Mouse (Mus musculus) urinary bladder, adult 18-20 months (tissue): ENCODE measurements at regions not wholly inside any gene's neighbourhood (a gene's known extent, or its start where the extent isn't known, plus 50 kb on each side); places are given as distances from the start of the nearest gene placed in this dataset.

Experiments used
- DNase-seq, 2 experiments: peaks; one replicate each; pipeline ENCODE4 v3.0.0; 2022; ENCODE audit warnings: low spot score in 2 of 2, mixed read lengths in 2 of 2

DNA sequence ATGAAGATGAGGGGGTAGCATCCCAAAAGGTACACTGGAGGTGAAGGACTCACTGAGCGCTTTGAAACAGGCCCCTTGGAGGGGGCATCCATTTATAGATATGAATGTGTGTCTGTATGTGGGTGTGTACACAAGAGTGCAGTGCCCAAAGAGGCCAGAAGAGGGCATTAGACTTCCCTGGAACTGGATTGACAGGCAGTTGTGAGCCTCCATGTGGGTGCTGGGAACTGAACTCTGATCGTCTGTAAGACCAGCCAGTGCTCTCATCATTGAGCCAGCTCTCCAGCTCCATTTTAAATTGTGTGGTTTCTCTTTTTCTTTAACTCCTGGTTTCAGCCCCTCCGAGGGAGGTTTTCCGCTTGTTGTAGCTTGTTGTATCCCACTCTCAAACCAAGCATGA lies 67.6 kb upstream of the 1700021F07Rik start:
- DNase-seq: no peak

DNA sequence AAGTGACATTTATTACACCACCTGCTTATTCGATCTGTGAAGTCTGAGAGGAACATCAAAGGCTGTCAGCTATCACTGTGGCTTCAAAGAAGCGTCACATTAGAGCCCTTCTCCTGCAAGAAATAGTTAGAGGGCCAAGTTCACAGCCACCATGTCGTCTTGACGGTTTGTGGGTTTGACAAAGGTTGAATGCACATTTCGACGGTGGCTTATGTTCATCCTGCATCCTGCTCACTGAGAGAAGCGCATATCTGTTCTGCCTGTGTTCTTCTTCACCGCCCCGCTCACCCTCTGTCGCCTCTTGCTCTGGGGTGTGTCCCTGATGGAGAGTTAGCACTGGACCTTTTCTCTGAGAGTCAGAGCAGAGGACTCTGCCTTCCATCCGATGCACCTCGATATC lies 67.2 kb upstream of the 1700021F07Rik start:
- DNase-seq: no peak

DNA sequence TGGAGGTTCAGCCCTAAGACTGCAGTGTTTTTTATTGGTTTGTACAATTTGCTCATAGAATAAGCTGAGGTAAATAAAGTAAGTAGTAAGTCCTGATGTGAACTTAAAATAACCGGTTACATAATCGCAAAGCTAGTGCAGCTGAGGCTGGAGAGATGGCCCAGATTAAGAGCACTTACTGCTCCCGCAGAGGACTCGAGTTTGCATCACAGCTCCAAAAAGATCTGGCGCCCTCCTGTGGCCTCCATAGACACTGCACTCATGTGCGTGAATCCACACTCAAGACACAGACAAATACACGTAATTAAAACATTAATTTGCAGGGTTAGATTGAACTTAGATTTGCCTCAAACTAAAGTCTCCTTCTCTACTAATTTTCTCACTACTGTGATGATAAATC lies 66.3 kb upstream of the 1700021F07Rik start:
- no peak for DNase-seq

DNA sequence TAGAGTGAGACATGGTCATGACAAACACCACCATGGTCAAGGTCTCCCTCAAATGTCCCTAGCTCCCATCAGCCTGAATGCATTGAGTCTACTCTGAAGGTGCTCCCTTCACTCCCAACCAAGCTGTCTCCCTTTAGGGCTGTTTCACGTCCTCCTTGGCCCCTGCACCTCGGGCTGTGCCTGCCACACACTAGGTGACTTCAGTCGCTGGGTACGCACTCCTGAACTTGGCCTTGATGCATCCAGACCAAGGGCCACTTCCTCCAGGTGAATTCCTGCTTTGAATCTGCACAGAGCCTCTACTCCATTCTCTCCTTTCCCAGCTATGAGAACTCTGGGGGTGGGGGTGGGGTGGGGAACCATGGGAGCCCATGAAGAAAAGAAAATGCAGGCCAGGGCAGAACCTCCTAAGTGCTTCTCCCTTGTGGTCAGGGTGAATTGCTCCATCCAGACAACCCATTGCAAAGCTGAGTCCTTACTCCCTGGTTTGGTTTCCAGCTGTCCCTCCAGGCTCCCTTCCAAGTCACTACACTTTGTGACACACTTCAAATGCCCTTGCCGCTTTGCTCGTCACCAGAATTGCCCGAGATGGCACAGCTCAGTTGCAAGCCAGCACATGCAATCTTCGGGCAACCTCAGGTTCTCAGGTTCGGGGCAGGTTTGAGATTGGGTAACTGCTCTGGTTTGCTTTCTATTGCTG lies 65.3 kb upstream of the 1700021F07Rik start:
- DNase-seq: no peak

DNA sequence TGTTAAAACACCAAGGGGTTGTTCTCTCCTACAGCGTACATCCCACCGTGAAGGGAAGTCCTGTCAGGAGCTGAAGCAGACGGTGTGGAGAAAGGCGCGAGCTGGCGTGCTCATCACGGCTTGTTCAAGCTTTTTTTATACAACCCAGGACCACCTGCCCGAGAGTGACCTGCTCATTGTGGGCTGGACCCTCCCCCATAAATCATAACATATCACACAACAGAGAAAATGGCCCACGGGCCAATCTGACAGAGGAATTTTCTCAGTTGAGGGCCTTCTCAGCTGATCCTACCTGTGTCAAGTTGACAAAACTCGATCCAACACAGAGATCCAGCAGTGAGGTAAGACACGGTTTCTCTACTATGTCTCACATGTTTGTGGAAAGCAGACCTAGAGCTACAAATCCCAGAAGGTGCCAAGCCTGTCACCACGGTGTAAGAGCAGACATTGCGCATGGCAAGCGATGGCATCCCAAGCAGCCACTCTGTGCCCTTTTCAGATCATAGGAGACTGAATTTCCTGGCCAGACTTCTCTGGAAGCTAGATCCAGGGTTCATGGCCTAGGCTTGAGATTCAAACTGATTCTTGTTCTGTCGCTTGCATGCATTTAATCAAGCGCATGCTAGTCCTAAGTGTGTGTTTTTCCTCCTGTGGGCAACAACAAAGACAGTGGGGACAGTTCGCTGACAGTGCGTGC lies 64.6 kb upstream of the 1700021F07Rik start:
- DNase-seq: no peak

DNA sequence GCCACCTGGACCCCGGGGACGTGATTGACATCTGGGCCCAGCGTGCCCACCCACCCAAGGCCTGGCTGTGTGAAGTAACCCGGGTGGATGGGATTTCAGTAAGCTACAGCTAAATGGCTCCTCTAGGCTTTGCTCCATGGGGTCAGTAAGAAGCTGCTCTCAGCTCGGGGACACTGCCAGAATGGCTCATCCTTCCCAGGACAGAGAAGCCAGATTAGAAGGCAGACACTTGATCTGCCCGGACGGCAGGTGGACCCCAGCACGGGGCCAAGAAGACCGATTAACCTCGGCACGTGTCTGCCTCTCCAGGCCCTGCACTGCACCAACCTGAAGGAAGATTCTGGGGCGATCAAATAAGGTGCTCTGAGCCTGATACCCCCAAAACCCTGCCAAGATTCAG lies 63.5 kb upstream of the 1700021F07Rik start:
- no peak for DNase-seq

DNA sequence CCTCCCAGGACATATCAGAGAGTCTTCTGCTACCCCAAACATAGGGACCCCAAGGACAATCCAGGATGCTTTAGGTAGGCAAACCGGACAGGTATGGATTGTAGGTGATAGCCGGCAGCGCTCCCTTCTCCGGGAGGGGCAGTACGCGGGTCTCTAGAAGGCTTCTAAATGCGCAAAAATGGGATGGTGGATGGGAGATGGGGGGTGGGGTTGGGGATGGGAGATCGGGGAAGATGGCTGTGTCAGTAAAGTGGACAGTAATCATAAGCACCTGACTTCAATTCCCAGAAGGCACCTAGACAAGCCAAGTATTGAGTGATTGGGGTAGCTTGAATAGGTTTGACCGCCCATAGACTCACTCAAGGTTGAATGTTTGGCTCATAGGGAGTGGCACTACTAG lies 59.1 kb upstream of the 1700021F07Rik start:
- no peak for DNase-seq

DNA sequence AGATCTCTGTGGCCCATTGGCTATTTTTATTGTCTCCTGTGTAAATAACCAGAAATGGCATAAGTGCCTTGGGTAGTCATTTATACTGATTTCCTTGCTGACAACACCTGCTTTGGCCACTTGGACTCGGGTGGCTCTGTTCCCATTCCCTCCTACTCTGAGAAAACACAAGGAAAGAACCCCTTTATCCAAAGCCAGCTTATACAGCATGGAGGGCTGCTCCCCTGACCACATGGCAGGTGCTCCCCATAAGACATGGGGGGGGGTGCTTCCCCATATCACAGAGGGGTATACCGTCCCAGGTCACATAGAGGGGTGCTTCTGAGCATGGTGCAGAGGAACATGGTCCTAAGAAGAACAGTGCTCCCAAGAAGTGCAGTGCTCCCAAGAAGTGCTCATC lies 57.8 kb upstream of the 1700021F07Rik start:
- DNase-seq: no peak

DNA sequence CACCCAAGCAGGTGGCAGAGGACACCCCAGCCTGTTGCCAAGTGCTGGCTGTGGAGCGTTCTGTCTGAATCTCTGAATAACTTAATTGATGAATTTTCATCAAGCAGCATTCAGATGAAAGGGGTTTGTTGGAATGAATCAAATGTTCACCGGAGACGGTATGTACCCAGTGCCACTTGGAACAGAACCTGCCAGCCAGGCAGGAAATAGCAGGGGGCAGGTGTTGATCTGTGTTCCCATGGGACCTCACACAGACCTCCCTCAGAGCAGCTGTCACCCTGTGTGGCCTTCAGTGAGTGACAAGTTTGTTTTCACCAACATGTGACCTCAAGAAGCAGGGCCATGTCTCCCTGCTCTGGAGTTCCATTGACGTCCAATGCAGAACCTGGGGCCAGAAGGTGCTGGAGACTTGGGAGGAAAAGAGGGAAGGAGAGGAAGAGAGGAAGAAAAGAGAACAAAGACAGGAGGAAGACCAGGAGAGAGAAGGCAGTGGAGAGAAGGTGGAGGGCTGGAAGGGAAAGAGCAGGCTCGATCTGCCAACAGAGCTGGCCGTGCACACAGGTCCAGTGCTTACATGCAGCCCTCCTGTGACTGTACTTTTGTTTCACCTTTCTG lies 57.3 kb upstream of the 1700021F07Rik start:
- DNase-seq: no peak

DNA sequence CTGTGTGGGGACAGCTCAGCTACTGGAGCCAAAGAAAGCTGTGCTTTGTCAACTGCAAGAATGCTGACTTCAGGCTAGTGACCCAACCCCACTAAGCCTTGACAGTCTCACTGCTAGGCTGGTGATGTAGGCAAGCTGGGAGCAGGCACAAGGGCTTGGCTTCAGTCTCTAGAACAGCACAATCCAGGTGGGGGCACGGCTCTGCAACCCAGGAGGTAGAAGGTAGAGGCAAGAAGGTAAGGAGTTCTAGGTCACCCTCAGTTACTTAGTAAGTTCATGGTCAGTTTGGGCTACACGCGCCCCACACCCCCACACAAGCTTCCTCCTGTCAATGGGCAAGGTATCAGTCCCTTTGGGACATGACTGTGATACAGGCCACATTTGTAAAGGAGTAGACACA lies 54.2 kb upstream of the 1700021F07Rik start:
- no peak for DNase-seq

DNA sequence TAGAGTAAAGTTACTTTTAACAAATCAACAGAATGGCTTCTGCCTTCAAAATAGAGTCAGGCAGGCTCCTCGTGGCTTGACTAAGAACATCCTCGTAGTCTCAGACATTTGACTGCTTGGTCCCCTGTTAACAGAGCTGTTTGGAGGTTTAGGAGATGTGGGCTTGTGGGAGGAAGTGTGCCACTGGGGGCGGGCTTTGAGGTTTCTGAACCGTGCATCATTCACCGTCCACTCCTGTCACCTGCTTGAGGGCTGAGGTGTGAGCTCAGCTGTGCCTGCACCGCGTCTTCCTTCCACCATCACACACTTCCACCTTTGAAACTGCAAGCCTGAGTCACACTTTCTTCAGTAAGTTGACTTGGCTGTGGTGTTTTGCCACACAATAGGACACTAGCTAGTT lies 52.6 kb upstream of the 1700021F07Rik start:
- no peak for DNase-seq
